Mouse (Mus musculus): ENCODE data around the gene Eif4ebp2.

Eif4ebp2 gene

DNA sequence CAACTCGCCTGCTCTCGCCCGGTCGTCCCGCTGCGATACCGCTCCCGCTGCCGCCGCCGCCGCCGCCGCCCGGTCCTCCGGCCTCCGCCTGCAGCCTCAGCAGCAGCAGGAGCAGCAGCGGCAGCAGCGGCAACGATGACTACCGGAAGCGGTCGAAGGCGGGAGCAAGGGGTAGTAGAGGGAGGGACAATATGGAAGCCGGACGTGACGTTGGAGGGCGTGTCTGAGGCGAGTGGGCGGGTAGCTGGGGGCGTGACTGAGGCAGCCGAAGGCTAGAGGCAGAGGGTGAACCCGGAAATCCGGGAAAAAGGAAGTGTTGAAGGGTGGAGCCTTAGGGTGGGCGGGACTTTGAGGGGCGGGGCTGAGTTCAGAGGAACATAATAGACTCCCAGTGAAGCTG is at the start of gene Eif4ebp2:
Eif4ebp2 (minus strand) TSS at position 17 of the 400 bp plus-strand sequence.
- DNase-seq (ENCODE audit: low spot score): peak; percentile 96

DNA sequence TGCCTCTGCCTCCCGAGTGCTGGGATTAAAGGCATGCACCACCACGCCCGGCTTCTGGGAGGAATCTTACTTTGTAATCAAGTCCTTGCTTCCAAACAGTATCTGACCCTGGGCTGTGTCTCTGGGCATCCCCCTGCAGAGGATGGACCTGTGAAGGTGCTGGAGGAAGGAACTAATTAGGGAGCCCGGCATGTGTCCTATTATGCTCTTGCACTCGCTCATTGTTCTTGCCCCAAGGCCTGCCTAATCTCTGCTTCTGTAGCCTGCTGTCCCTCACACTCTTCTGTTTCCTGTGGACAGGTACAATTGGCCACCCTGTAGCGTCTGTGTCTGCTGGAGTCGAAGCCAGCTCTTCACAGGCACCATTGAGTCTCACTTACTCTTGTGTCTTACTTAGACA is 48.3 kb upstream of the Eif4ebp2 start:
- no peak for DNase-seq (ENCODE audit: low spot score)

DNA sequence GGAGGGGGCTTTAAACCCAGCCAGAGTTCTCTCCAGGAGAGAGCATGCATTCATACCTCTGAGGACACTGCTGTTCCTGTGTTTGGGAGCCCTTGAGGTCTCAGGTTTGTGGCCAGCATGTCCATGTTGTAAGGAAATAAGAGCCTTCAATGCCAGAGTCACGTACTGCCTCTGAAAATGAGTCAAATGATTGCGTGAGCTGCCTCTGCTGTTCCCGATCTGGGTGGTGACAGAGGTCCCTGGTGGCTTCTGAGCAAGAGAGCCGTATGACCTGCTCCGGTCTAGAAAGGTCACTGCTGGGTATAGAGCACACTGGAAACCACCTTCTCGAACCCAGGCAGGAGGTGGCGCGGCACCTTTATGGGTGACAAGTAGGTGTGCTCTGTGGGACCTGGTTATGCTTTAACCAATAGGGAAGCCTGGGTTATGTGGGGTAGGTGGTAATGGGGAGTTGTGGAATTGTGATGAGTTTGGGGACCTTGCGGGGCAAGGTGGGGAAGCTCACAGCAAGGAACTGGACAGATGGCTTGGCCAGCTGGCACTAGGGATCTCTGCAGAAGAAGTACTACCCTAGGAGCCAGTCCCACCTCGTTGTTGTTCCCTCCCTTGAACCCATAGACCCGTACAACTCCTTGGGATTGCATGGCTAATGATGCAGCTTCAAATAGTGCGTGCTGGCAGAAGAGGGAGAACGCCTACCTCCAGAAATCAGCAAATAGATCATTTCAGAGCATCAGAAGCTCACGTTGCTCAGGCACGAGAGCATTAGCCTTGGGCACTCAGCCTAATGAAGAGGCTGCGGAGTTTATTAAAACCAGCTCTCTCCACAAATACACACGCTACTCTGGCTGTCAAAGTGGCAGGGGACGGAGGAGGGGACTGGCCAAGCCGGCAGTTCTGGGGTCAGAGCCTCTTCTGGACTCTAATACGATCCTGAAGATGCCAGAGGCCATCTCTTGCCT is 47.3 kb upstream of the Eif4ebp2 start:
- DNase-seq (ENCODE audit: low spot score): no peak

DNA sequence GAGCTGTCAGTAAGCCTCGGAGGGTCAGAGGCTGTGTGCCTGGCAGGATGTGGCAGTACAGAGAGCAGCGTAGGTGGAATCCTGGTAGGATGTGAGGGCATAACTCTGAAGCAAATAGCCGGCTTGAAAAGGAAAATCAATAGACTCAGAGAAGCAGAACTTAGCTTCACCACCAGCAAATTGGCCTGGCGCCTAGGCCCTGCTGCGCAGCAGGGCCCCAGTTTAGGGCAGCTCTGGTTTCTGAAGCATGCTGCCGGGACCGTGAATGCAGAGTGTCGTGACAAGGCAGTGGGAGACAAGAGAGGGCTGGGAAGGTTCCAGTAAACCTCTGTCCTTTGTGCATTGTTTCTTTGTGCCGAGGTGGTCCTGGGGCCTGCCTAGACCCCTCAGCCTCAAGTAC is 43.8 kb upstream of the Eif4ebp2 start:
- no peak for DNase-seq (ENCODE audit: low spot score)

GRCm38 (mm10) chr10:61495461-61495860 is 43.0 kb upstream of the Eif4ebp2 start:
- DNase-seq (ENCODE audit: low spot score): no peak

DNA sequence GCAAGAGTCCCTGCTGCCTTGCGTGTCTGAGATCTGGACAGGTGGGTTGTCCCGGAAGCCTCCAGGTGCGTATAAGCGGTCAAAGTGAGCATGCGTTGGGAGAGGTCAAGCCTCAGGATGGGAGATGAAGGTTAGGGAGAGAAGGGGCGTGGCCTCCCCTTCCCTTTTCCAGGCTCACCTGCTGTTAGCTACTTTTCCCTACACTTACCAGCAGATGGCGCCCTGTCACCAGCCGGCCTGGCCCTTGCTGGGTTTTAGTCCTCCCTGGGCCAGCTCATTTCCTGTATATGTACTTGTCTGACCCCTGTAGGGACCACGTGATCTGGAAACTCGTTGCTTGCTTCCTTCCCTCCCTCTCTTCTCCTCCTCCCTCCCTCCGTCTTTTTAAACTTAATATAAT is 39.6 kb upstream of the Eif4ebp2 start:
- DNase-seq (ENCODE audit: low spot score): peak; percentile 82

- DNase-seq (ENCODE audit: low spot score): no peak
Measured at GRCm38 (mm10) chr10:61491573-61491972, 39.1 kb upstream of the Eif4ebp2 start.

DNA sequence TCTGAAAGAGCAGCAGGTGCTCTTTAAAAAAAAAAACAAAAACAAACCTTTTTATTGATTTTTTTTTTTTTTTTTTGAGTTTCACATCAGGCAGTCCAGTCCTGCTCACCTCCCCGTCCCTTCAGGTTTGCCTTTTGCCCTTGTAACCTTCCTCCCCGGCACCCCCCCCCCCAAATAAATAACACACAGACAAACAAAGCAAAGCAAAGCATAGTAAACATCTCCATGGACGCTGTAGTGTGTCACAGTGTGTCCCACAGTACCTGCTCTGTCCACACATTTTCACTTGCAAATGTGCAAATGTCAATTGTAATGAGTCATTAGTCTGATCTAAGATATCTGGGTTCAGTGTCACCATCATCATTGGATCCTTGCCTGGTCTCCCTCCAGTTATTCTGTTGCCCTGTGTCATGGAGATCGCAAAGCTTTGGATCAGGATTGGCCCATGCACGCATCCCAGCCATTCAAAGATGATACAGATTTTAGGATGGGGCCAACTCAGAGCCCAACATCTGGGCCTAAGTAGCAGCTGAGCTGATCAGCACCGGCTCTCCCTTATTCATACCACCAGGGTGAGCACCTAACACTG is 36.2 kb upstream of the Eif4ebp2 start:
- DNase-seq (ENCODE audit: low spot score): no peak

DNA sequence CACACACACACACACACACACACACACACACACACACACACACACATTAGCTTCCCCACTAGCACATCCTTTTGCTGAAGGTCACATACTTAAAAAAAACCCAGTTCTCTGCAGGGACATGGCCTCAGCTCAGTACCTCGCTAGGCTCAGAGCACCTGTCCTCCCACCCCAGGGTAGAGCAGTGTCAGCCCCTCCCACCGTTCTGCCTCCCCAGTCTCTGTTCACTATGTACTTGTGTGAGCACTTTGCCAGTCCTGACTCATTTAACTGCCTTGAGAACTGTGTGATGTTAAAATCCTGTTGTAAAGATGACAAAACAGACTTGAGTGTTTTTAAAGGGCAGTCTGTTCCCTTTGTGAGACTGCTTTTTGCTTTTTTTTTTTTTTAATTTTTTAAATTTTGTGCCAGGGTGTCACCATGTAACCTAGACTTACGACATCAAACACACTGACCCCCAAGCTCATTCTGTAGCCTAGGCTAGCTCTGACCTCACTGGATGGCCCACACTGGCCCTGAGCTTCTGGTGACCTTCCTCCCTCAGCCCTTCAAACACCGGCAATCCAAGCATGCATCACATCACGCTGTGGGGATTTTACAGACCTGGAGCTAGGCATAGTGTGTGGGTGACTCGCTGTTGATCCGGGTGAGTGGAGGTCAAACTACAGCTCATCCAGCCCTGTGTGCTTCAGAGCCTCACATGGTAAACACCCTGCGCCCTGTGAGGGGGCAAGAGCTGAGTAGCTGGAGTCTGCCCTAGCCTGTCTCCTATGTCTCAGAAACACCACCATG is 34.3 kb upstream of the Eif4ebp2 start:
- no peak for DNase-seq (ENCODE audit: low spot score)

DNA sequence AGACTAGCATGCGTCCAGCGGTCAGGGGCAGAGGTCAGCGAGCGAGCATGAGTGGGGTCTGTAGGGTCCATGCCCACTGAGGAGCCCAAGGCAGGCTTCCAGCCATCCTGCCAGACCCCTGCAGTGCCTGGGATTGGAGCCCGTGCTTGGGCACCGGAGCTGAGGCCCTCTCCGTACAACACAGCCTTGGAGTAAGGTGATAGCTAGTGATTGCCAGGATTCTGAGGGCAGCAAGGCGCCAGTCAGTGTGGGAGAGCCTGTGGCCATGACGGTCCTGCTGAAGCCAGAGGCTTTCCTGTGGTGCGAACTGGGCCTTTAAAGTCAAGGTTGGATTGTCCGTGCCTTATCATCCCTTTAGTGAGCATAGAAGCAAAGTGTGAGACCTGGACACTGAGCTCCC is 32.3 kb upstream of the Eif4ebp2 start:
- DNase-seq (ENCODE audit: low spot score): no peak

DNA sequence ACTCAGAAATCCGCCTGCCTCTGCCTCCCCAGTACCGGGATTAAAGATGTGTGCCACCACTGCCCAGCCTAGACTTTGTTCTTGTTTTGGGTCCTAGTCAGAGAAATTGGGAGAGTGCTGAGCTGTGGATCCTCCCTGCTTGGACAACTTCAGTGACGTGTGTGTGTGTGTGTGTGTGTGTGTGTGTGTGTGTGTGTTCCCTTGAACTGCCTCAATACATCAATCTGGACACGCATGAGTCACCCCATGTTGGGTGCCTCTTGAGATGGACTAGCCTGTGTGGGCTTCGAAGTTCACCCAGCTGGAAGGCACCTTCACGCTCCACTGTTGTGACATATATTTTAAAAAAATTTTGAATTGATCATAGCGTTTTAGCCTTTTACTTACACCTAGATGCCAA is 30.3 kb upstream of the Eif4ebp2 start:
- DNase-seq (ENCODE audit: low spot score): no peak

DNA sequence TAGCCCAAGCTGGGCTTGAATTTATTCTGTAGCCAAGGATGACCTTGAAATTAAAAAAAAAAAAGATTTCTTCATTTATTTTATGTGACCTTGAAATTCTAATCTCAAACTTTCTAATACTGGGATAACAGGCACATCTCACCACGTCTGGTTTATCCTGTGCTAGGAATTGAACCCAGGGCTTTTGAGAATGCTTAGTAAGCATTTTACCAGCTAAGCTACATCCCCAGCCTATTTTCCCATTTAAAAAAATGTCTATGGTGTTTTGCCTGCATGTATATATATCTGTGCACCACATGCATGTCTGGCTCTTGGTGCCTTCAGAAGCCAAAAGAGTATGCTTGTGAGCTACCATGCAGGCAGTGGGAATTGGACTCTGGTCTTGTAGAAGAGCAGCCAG is 28.0 kb upstream of the Eif4ebp2 start:
- no peak for DNase-seq (ENCODE audit: low spot score)

GRCm38 (mm10) chr10:61479927-61480326 is 27.5 kb upstream of the Eif4ebp2 start:
- DNase-seq (ENCODE audit: low spot score): no peak

- DNase-seq (ENCODE audit: low spot score): no peak
Measured at GRCm38 (mm10) chr10:61479461-61479860, 27.0 kb upstream of the Eif4ebp2 start.

DNA sequence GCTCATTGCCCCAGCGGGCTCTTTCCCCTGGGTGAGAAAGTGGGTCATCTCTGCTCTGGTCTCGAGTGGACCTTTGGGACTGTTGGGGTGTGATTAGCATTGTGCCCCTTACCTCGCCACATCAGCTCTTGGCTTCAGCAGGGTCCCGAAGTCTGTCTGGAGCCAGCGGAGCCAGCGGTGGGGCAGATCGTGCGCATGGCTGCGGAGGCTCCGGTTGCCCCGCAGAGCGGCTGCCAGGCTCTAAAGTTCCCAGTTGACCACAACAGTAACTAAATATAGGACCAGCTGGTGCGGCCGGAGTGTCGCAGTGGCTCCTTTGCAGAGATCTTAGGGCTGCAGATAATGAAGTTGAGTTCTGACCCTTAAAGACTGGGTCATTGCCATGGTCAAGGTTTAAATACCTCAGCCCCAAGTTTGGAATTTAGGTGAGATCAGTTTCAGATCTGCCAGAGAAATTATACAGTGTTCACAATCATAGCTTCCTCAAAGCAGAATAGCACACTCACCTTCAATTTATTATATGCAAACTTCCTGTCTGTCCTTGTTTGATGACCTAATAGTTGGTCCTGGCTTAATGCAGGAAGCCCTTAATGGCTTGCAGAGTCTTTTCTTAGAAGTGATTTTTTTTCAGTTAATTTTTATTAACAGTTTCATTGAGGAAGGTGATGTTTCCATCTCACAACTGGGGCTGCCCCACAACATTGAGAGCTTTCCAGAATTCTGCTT is 24.1 kb upstream of the Eif4ebp2 start:
- peak; percentile 27 for DNase-seq (ENCODE audit: low spot score)

DNA sequence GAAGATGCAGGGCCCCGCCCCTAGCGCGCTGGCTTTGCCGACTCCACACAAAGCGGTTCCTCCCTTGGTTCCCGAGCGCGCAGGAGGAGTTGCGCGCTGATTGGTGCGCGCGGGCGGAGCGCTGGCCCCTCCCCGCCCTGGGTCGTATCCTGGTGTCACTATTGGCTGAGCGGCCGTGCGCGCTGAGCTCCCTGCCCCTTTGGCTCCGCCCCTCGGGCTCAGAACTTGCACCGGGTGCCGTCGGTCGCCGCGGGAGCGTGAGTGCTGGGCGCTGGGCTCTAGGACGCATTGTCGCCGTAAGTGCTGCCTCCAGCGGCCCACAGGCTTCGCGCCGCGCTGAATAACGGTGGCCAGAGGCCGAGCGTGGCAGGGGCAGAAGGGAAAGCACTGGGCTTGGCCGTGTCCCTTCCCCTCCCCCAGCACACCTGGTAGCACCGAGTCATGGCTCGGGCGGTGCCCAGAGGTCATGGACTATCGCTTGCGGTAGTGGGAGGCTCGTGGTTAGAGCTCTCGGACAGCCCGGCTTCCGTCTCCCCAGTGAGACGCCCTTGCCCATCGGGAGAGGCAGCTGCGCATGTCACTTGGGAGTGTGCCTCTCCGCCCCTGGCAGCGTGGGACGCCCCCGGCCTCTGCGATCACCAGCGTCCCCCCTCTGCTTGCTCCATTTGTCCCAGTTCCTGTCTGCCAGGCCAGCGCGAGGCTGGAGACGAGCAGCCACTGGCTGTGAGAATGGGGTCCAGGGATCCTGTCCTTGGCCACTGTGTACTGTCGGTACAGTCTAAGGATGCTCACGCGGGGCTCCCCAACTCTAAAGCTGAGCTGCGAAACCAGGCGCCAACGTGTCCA is 23.4 kb upstream of the Eif4ebp2 start, which contains the start of gene Lrrc20:
Lrrc20 (plus strand) TSS at position 208 of the 846 bp plus-strand sequence.
- peak; percentile 96 for DNase-seq (ENCODE audit: low spot score)

- DNase-seq (ENCODE audit: low spot score): no peak
Measured at GRCm38 (mm10) chr10:61474344-61474743, 21.9 kb upstream of the Eif4ebp2 start.

DNA sequence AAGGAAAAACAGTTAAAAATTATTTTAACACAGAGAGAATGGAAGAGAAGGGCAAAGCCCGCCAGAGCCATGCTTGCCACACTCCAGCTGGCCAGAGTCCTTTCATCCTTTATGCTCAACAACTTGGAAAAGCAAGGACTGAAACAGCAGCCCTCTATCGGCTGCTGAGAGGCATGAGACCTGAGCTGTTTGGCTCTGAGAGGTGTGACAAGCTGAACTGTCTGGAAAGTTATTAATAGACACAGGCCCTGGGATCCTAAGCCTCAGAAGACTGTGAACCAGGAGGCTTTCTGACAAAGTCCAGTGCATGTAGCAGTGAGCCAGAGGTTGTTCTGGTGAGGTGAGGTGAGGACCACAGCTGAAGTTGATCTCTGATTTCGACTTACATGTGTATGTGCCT is 21.2 kb upstream of the Eif4ebp2 start:
- DNase-seq (ENCODE audit: low spot score): peak; percentile 29

GRCm38 (mm10) chr10:61468900-61469299 is 16.4 kb upstream of the Eif4ebp2 start:
- DNase-seq (ENCODE audit: low spot score): no peak

DNA sequence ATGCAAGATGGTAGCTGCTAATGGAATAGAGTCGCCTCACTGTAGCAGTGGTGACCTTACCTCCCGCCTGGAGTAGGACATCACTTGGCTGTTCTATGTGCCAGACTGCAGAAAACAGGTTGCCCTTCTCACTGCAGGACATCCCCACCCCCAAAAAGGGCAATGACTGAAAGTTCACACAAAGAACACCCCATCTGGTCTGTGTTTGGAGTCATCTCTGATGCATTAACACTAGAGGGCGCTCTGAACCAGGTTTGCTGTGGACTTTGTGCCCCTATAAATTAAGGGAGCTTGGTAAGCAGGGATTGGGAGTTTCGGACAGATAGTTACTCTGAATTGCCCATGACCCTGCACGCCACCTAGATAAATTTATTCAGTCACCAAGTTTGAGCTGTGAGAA is 14.4 kb upstream of the Eif4ebp2 start:
- DNase-seq (ENCODE audit: low spot score): peak; percentile 53

DNA sequence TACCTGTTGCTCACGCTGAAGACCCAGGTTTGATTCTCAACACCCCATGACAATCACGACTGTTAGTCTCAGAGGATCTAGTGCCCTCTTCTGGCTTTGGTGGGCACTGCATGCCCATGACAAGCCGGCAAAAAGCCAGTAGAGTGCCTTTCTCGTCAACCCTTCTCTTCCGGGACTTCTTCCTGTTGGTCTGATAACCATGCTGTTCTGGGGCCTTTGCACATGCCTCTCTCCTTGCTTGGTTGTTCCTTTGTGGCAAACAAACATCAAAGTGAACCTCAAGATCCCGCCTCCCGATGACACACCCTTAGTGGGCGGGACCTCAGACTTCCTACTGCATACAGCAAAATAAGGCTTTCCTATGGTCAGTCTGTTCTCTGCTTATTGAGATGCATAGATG is 13.8 kb upstream of the Eif4ebp2 start:
- DNase-seq (ENCODE audit: low spot score): no peak

Measured in MN1 (cell line).